Mouse (Mus musculus) forebrain, embryonic 12.5 days (tissue): Measurements from ENCODE around the gene Syne4. TPM values are rescaled to one million over a fixed set of nuclear protein-coding genes. Genes with fewer than 3 reads are reported as not detected.
A peak's percentile ranks its signal among the peaks of the same experiment; 100 is the strongest.

Experiments
- ATAC-seq: fragments of 200-750 bp; cut with Nextera tagmentation; 2 replicates; pipeline ENCODE4 v1.8.0; 2017; ENCODE audit warnings: moderate TSS enrichment; ENCODE audit not compliant: low FRiP score
- H3K27ac ChIP-seq: fragments of 300-500 bp; sonication (generic); 2 replicates; pipeline ENCODE4 v1.5.1; 2016; ENCODE audit warnings: mild to moderate bottlenecking
- H3K27me3 ChIP-seq: fragments of 300-500 bp; sonication (generic); 2 replicates; pipeline ENCODE4 v1.6.1; 2016; ENCODE audit warnings: mild to moderate bottlenecking
- H3K36me3 ChIP-seq: fragments of 300-500 bp; sonication (generic); replicated peaks from 2 replicates; pipeline ENCODE4 v1.6.1; 2016; ENCODE audit warnings: mild to moderate bottlenecking
- H3K4me1 ChIP-seq: fragments of 300-500 bp; sonication (generic); 2 replicates; pipeline ENCODE4 v1.6.1; 2016
- H3K4me2 ChIP-seq: fragments of 300-500 bp; sonication (generic); 2 replicates; pipeline ENCODE4 v1.6.1; 2016; ENCODE audit warnings: mild to moderate bottlenecking, moderate library complexity
- H3K4me3 ChIP-seq: fragments of 300-500 bp; sonication (generic); replicated peaks from 2 replicates; pipeline ENCODE4 v1.5.1; 2016; ENCODE audit warnings: mild to moderate bottlenecking
- H3K9ac ChIP-seq: fragments of 300-500 bp; sonication (generic); 2 replicates; pipeline ENCODE4 v1.6.1; 2016; ENCODE audit warnings: mild to moderate bottlenecking
- H3K9me3 ChIP-seq: fragments of 300-500 bp; sonication (generic); 2 replicates; pipeline ENCODE4 v1.6.1; 2016
- WGBS: fragments of 180-500 bp; shearing (Covaris S2); methylation state at CpG from one replicate; pipeline ENCODE4 v1.1.7; 2016; 5-methylcytosine and 5-hydroxymethylcytosine counted together
- polyA plus RNA-seq: library from polyadenylated mRNA; unstranded; fragments of >200 nt; fragmentation: Nextera tagmentation; extraction: Ambion mirVana; gene quantifications from 2 replicates; pipeline ENCODE4 v1.2.1, GENCODE M21; 2016

Syne4 gene
- 21.8 and 23.5 TPM in 2 replicates for polyA plus RNA-seq

DNA sequence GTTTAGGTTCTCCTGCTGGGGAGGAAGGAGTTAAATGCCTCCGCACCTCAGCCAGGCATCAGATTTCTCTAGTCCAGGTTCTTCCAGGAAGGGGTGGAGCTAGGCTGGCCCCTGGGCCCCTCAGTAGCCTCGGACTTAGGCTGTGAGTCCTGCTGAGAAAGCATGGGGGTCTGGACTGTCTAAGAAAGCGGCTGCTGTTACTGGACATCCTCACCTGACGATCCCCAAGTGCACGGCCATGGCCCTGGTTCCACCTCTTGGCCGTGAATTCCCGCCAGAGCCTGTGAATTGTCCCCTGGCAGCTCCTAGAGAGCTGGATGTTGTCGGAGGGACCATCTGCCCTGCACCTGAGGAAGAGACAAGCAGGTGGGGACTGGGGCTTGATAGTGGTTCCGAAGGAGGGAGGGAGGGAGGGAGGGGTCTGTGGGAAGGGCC is at the start of gene Syne4:
TSS of gene Syne4 (plus strand) at position 87 of the 435 bp plus-strand sequence.
- Histone ChIP-seq H3K9me3 (no peaks in the 10 kb centered on the region), H3K4me1 (peaks cover 16% of the 10 kb centered on the region), H3K27ac (no peak within 1 kb of the TSS), H3K27me3 (no peaks in the 10 kb centered on the region), H3K4me2 (peak within 1 kb of the TSS; percentile 44), H3K4me3 (peak within 1 kb of the TSS; percentile 31), H3K36me3 (peaks cover 9% of the 10 kb centered on the region), H3K9ac (peak within 1 kb of the TSS; percentile 48)
- 4% methylated on average over 9 of the region's 9 CpGs for WGBS
- ATAC-seq = no peak

DNA sequence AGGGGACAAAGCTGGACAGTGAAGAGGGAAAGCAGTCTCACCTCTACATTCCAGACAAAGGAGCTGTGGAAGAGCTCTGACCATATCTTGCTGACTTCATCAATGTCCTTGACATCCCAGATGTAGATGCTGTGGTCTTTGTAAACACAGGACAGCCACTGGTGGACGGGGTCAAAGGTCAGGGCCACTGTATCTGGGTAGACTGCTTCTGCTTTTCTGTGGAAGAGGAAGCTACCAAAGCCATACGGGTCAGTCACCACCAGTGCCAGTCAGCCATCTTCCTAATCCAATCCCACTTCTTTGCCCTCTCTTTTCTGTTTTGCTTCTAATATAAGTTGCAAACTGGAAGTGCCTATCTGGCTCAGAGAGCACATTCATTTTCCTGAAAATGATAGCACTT is 49.6 kb upstream of the Syne4 start:
- Histone ChIP-seq H3K4me1 (no peaks in the 10 kb centered on the region), H3K9ac (no peak overlapping the region), H3K9me3 (no peaks in the 10 kb centered on the region), H3K27ac (no peak overlapping the region), H3K27me3 (no peaks in the 10 kb centered on the region), H3K4me2 (no peak overlapping the region), H3K36me3 (peaks cover 57% of the 10 kb centered on the region), H3K4me3 (no peak overlapping the region)
- ATAC-seq = no peak
- 90% methylated on average over 2 of the region's 2 CpGs for WGBS

DNA sequence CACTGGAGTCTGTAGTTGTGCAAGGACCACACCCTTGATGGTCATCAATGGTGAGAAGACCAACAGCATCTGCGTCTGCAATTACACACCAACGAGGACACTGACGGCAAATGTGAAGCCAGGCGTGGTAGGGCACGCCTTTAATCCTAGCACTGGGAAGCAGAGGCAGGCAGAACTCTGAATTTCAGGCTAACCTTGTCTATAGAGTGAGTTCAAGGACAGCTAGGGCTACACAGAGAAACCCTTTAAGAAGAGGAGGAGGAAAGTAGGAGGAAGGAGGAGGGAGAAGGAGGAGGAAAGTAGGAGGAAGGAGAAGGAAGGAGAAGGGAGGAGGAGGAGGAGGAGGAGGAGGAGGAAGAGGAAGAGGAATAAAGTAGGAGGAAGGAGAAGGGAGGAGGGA is 49.1 kb upstream of the Syne4 start:
- H3K9me3 ChIP-seq = no peaks in the 10 kb centered on the region
- H3K9ac ChIP-seq = no peak overlapping the region
- H3K4me1 ChIP-seq = no peaks in the 10 kb centered on the region
- no peaks in the 10 kb centered on the region for H3K27me3 ChIP-seq
- H3K4me2 ChIP-seq = no peak overlapping the region
- H3K4me3 ChIP-seq = no peak overlapping the region
- ATAC-seq = no peak
- H3K36me3 ChIP-seq = peaks cover 62% of the 10 kb centered on the region
- WGBS = 95% methylated on average over 5 of the region's 5 CpGs
- H3K27ac ChIP-seq = no peak overlapping the region

DNA sequence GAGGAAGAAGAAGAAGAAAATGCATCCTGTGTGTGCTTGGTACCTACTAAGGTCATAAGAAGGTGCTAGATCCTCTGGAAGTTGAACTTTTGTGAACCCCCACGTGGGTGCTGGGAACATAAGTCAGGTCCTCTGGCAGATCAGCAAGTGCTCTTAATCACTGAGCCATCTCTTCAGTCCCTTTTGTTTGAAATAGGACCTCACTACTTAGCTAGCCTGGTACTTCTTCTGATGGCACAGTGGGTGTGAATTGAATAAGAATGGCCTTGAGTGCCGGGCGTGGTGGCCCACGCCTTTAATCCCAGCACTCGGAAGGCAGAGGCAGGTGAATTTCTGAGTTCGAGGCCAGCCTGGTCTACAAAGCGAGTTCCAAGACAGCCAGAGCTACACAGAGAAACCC is 48.7 kb upstream of the Syne4 start:
- H3K27me3 ChIP-seq = no peaks in the 10 kb centered on the region
- ATAC-seq = no peak
- H3K36me3 ChIP-seq = peaks cover 63% of the 10 kb centered on the region
- no peaks in the 10 kb centered on the region for H3K9me3 ChIP-seq
- 91% methylated on average over 7 of the region's 7 CpGs for WGBS
- H3K9ac ChIP-seq = no peak overlapping the region
- H3K4me2 ChIP-seq = no peak overlapping the region
- no peak overlapping the region for H3K4me3 ChIP-seq
- no peaks in the 10 kb centered on the region for H3K4me1 ChIP-seq
- no peak overlapping the region for H3K27ac ChIP-seq

DNA sequence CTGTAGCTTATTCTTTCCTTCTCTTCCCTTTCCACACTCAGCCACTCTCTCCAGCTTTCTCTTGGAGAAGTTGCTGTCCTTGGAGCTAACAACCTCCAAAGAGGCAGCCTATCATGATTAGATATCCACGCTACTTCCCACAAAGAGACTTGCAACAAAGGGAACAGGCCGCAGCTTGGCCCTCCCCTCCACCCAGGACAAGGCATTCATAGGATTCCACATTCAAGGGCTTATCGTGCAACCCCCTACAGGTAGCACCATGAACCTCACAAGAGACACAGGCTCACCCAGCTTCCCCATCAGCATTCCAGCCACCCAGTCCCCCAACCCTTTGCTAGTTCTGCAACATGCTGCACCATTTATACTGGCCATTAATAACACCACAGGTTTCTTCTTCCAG is 47.8 kb upstream of the Syne4 start:
- no peak overlapping the region for H3K4me2 ChIP-seq
- H3K27ac ChIP-seq = no peak overlapping the region
- no peaks in the 10 kb centered on the region for H3K9me3 ChIP-seq
- ATAC-seq = no peak
- no peak overlapping the region for H3K9ac ChIP-seq
- H3K4me3 ChIP-seq = no peak overlapping the region
- no peaks in the 10 kb centered on the region for H3K27me3 ChIP-seq
- H3K36me3 ChIP-seq = peaks cover 63% of the 10 kb centered on the region
- no peaks in the 10 kb centered on the region for H3K4me1 ChIP-seq
- WGBS = 85% methylated on average over 3 of the region's 3 CpGs

DNA sequence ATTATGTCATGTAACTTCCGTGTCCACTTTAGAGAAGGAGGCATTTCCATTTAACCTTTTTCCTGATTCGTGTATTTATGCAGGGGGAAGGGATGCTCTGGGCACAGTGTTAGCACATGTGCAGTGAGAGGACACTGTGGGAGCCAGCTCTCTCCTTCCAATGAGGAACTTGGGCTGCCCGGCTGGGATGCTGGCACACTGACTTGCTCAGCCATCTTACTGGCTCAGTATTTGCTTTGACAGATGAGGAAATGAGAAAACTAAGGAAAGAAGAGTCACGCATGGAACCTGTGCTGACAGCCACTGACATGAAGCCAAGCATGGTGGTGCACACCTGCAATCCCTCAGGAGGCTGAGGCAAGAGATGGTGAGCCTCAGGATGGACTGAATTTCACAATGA is 45.0 kb upstream of the Syne4 start:
- no peak overlapping the region for H3K4me3 ChIP-seq
- H3K9ac ChIP-seq = no peak overlapping the region
- no peaks in the 10 kb centered on the region for H3K9me3 ChIP-seq
- no peaks in the 10 kb centered on the region for H3K4me1 ChIP-seq
- H3K27ac ChIP-seq = no peak overlapping the region
- H3K27me3 ChIP-seq = no peaks in the 10 kb centered on the region
- no peak overlapping the region for H3K4me2 ChIP-seq
- peaks cover 47% of the 10 kb centered on the region for H3K36me3 ChIP-seq
- WGBS = 89% methylated on average over 4 of the region's 4 CpGs
- ATAC-seq = no peak

DNA sequence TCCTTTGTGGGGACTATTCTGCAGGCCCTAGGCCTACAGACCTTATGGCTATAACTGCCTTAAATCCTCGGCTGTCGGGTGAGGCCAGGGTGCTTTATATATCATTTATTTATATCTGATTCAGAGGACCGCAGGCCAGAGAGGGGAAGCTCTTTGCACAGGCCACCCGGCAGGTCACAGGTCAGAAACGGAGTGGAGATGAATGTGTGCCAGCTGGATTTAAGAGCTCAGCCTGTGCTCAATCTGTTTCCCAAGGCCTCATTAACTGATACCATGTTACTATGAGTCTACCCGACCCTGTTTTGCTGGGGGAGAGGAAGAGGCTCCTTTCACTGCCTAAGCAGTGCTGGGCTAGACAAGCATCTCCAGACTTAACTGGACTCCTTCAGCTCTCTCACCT is 40.2 kb upstream of the Syne4 start:
- WGBS = 85% methylated on average over 6 of the region's 6 CpGs
- Histone ChIP-seq H3K4me2 (no peak overlapping the region), H3K4me1 (peaks cover 7% of the 10 kb centered on the region), H3K9me3 (no peaks in the 10 kb centered on the region), H3K27me3 (no peaks in the 10 kb centered on the region), H3K36me3 (peaks cover 21% of the 10 kb centered on the region), H3K27ac (no peak overlapping the region), H3K4me3 (no peak overlapping the region), H3K9ac (no peak overlapping the region)
- ATAC-seq = no peak

DNA sequence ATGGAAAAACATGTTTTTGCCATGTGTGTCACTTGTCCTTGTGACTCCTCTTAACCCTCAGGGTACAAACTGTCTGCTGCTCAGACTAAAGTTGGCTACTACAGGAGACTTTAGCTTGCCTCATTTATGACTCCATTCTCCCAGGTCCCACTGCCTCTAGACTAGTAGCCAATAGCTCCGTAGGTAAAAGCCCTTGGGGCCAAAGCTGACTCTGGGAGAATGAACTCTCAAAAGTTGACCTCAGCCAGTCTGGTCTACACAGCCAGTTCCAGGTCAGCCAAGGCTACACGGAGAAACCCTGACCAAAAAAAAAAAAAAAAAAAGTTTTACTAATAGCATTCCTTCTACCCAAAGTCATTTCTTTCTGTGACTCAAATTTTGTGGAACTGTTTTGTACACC is 35.7 kb upstream of the Syne4 start:
- Histone ChIP-seq H3K36me3 (no peaks in the 10 kb centered on the region), H3K4me2 (peak overlapping the region; percentile 69), H3K9me3 (no peaks in the 10 kb centered on the region), H3K4me1 (peaks cover 15% of the 10 kb centered on the region), H3K27me3 (no peaks in the 10 kb centered on the region), H3K9ac (no peak overlapping the region), H3K4me3 (peak overlapping the region; percentile 68; the same call in 1 of the 2 replicates), H3K27ac (no peak overlapping the region)
- no peak for ATAC-seq
- 63% methylated on average over 2 of the region's 2 CpGs for WGBS

DNA sequence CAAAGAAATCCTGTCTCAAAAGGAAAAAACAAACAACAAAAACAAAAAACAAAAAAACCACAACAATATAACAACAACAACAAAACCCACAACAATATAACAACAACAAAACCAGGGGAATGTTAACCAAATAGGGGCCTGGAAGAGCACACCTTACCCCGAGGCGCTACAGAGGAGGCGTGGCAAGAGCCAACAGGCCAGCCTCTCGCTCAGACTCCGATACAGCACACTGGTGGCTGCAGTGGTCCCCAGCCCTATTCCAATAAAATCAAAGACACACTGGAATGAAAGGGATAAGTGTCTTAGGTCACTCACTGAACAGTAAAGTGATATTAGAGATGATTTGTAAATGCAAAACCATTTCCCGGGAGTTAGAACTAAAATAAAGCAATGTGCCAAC is 35.1 kb upstream of the Syne4 start:
- peak overlapping the region; percentile 69 for H3K4me2 ChIP-seq
- H3K27ac ChIP-seq = peak overlapping the region; percentile 96; the same call in 1 of the 2 replicates
- H3K4me3 ChIP-seq = peak overlapping the region; percentile 68
- no peaks in the 10 kb centered on the region for H3K36me3 ChIP-seq
- no peak for ATAC-seq
- H3K9me3 ChIP-seq = no peaks in the 10 kb centered on the region
- 0% methylated on average over 6 of the region's 6 CpGs for WGBS
- H3K4me1 ChIP-seq = peaks cover 15% of the 10 kb centered on the region
- H3K9ac ChIP-seq = peak overlapping the region; percentile 61
- H3K27me3 ChIP-seq = no peaks in the 10 kb centered on the region

DNA sequence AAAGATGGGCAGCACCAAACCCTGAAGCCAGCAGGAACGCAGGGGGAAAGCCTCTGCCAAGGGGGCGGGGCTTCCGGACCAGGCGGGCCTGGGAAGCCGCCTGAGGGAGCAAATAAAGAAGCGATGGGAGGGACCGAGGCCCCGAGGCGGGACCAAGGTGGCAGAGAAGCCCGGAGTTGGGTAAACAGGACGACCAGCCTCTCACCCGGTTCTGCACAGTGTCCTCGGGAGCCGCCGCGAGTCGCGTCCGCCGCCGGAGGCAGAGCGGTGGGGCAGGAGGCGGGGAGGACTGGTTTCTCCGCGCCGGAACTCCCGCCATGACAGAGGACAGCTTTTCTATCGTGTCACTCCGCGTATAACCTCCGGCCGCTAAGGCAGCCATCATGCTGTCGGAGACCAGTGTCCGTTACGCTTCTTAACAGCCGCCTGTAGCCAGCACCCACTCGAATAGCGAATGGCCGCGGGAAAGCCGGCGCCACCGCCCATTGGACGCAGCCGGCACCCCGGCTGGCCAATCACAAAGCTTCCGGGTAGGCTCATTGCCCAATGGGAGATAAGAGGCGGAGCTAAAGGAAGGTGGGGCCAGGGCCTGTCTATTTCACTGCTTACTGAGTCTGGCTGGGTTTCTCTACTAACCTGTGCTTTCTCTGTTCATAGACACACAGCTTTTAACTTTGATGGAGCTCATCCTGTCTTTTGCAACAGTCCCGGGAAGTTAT is 34.5 kb upstream of the Syne4 start, which contains the start of the genes Thap8 and Wdr62:
TSS of gene Thap8 (plus strand) at position 144 of the 719 bp plus-strand sequence.
TSS of gene Wdr62 (minus strand) at position 469 of the 719 bp plus-strand sequence.
- H3K4me1 ChIP-seq = peaks cover 15% of the 10 kb centered on the region
- H3K9ac ChIP-seq = peak within 1 kb of the TSS; percentile 61
- WGBS = under 1% methylated on average over 49 of the region's 49 CpGs
- ATAC-seq = peak; percentile 96
- peak within 1 kb of the TSS; percentile 68 for H3K4me3 ChIP-seq
- H3K27ac ChIP-seq = peak within 1 kb of the TSS; percentile 96
- H3K9me3 ChIP-seq = no peaks in the 10 kb centered on the region
- H3K27me3 ChIP-seq = no peaks in the 10 kb centered on the region
- H3K36me3 ChIP-seq = no peaks in the 10 kb centered on the region
- H3K4me2 ChIP-seq = peak within 1 kb of the TSS; percentile 69

DNA sequence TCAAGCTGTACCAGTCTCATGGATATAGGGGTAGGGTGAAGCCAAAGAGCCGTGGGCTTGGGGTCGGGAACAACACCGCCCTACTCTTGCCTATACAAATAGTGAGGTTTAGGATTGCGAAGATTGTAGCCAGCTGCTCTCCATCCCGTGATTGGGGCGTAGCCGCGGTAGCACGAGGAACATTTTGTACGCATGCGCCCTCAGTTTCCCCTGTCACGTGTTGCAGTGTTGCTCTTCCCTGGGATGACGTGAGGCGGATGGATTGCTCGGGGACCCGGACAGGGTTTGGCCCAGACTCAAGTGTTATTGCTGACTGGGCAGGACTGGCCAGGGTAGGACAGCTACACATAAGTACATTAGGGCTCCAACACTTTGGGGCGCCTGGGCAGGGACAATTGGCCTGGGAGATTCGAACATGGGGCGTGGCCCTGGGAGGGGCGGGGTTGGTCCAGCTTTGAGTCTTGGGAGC is 33.9 kb upstream of the Syne4 start:
- Histone ChIP-seq H3K27me3 (no peaks in the 10 kb centered on the region), H3K4me2 (peak overlapping the region; percentile 69), H3K4me1 (peaks cover 15% of the 10 kb centered on the region), H3K9ac (peak overlapping the region; percentile 40; the same call in 1 of the 2 replicates), H3K4me3 (peak overlapping the region; percentile 68), H3K27ac (peak overlapping the region; percentile 96), H3K36me3 (no peaks in the 10 kb centered on the region), H3K9me3 (no peaks in the 10 kb centered on the region)
- 1% methylated on average over 20 of the region's 20 CpGs for WGBS
- peak; percentile 88 for ATAC-seq

DNA sequence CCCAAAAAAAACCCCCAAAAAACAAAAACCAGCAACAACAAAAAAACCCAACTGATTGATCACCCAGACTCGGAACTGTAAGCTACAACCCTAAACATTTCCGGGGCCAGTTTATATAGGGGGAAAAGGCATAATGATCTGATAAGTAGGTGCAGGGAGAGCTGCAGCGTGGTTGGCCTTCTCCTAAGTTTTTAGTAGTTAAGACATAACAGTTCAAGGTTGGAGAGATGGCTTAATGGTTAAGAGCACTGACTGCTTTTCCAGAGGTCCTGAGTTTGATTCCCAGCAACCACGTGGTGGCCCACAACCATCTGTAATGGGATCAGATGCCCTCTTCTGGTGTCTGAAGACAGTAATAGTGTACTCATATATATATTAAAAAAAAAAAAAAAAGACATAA is 33.1 kb upstream of the Syne4 start:
- no peak overlapping the region for H3K27ac ChIP-seq

DNA sequence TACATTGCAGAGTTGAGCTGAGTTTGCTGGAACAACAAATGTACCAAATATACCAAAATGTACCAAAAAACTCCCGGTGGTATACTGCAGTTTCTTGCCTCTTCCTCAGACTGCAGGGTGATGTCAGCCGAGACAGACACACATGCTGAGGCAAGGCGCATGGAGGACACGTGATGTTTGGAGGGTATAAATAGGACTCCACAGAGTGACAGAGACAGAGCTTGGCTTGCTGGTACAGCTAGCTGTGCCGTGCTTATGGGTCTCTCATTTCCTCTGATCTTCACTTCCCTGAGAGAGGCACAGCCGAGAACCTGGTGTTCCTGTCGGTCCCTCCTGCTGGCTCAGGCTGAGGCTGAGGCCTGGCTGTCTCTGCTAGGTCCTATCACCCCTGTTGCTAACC is 31.9 kb upstream of the Syne4 start:
- Histone ChIP-seq H3K4me2 (no peak overlapping the region), H3K4me3 (no peak overlapping the region), H3K36me3 (no peaks in the 10 kb centered on the region), H3K9ac (no peak overlapping the region), H3K4me1 (peaks cover 15% of the 10 kb centered on the region), H3K27me3 (peaks cover 3% of the 10 kb centered on the region; the same call in 1 of the 2 replicates), H3K9me3 (no peaks in the 10 kb centered on the region), H3K27ac (no peak overlapping the region)
- WGBS = 86% methylated on average over 7 of the region's 7 CpGs
- ATAC-seq = no peak

More for the DNA sequence above, 33.1 kb upstream of the Syne4 start:
- Histone ChIP-seq H3K4me1 (peaks cover 15% of the 10 kb centered on the region), H3K36me3 (no peaks in the 10 kb centered on the region), H3K27me3 (no peaks in the 10 kb centered on the region), H3K4me3 (no peak overlapping the region), H3K4me2 (peak overlapping the region; percentile 69; the same call in 1 of the 2 replicates), H3K9ac (no peak overlapping the region), H3K9me3 (no peaks in the 10 kb centered on the region)
- WGBS = 85% methylated on average over 4 of the region's 4 CpGs
- ATAC-seq = no peak
